ENCODE assay signal across 1 mouse cellular context in genomic region chr3:99227807-99228206, GRCm38 (mm10).
TF ChIP-seq lines count a peak whose summit lies in the region.

No protein-coding gene starts in this region.

TF ChIP-seq in MEL, 35 proteins besides CTCF, POLR2A, EP300 and RAD21 (continued from another document):
- TF ChIP-seq MEF2A (IDR thresholded peaks at IDR 0.05; ENCODE audit: extremely low read depth, insufficient replicate concordance, low read depth, low read length, poor library complexity, severe bottlenecking) = no peak
